Mouse (Mus musculus) adrenal gland, postnatal 25 days (tissue): Measurements from ENCODE around the gene Cypt14. TPM values are rescaled to one million over a fixed set of nuclear protein-coding genes. Genes with fewer than 3 reads are reported as not detected.
"Not testable (repeated sequence)": the region's sequence is repeated elsewhere in the genome, so short reads cannot be mapped to it uniquely, and the experiment has no call there.

ENCODE experiments used
- DNase-seq: peaks from one replicate; pipeline ENCODE4 v3.0.0; 2021; ENCODE audit warnings: mixed read lengths
- long read RNA-seq: library from polyadenylated mRNA; stranded (forward); transcript quantifications from one replicate; pipeline ENCODE4 v2.0.0, GENCODE M21; 2021
- total RNA-seq: library from RNA; stranded (reverse); gene quantifications from 2 replicates; pipeline ENCODE4 v1.2.3, GENCODE M21; 2021

The Cypt14 gene
- total RNA-seq: not detected in 2 replicates
- long read RNA-seq: 0 reads

DNA sequence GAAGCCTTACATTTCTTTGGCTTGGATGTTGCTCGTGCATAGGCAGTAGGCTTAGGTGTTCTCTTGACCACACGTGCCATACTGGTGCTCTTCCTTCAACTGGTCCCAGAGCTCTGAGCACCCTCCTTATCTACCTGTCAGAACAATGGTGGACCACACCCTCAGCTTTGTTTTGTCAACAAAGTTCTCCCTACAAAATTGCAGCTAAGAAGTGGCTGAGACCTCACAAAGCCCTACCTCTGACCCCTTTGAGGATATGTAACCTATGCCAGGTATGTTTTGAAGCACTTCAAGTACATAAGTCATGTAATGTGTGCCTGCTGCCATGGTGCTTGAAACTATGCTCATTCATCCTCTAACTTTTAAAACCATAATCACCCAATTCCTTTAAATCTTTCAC is at the start of gene Cypt14:
TSS of gene Cypt14 (minus strand) at position 101 of the 400 bp plus-strand sequence.
- not testable (repeated sequence) for DNase-seq
